In genomic region chr3:145654944-145655343, GRCm38 (mm10) we compare ENCODE assay signal across 26 mouse cellular contexts. TPM values are rescaled to one million over a fixed set of nuclear protein-coding genes. Genes with fewer than 3 reads are reported as not detected.
DNase-seq lines count a peak whose midpoint lies in the region; ATAC-seq lines count a peak whose summit lies in the region.
"Had no signal": no experiment of that assay in that cellular context is flagged by ENCODE, and none has a peak within 500 bp of the region (broad histone marks: within the 10 kb centered on the region; RNA-seq: fewer than 3 reads in every experiment).

No protein-coding gene starts in this region.

- no peak for DNase-seq in forebrain, embryonic 10.5 days (ENCODE audit: extremely low spot score, low spot score)
- no peak for DNase-seq in forebrain, embryonic 11.5 days (ENCODE audit: low spot score)
- no peak for DNase-seq in heart, adult 8-10 months (ENCODE audit: low spot score)
- peak; percentile 81 for DNase-seq in midbrain, embryonic 11.5 days (ENCODE audit: low spot score, missing footprints)
- no peak for DNase-seq in midbrain, embryonic 14.5 days
- DNase-seq in embryonic facial prominence, embryonic 10.5 days (ENCODE audit: low spot score), result no peak
- DNase-seq: adrenal gland, adult 2 months; adrenal gland, postnatal 25 days; B cell, adult 2 months; cerebellum, adult 18-20 months; cerebellum, adult 9-11 months; cerebellum, postnatal 36 days; gastrocnemius, postnatal 25 days; heart, postnatal 10 days had no signal

- H3K4me2 ChIP-seq in forebrain, embryonic 11.5 days (ENCODE audit: low read depth, low read length, severe bottlenecking), result no peak overlapping the region
- H3K4me2 ChIP-seq in heart, embryonic 13.5 days, result no peak overlapping the region
- H3K4me2 ChIP-seq in midbrain, embryonic 11.5 days, result no peak overlapping the region
- no peak overlapping the region for H3K4me2 ChIP-seq in midbrain, embryonic 14.5 days (ENCODE audit: low read length)
- H3K4me2 ChIP-seq: forebrain, embryonic 12.5 days; hindbrain, embryonic 15.5 days had no signal

- 0 out of 2 replicates have a peak, but pooled peaks cover 2% of the 10 kb centered on the region for H3K36me3 ChIP-seq in forebrain, embryonic 10.5 days (replicated peaks)
- no peaks in the 10 kb centered on the region for H3K36me3 ChIP-seq in forebrain, embryonic 11.5 days (ENCODE audit: control insufficient read depth, insufficient read depth, low read length)
- H3K36me3 ChIP-seq in heart, embryonic 13.5 days, result peaks cover 7% of the 10 kb centered on the region
- H3K36me3 ChIP-seq in midbrain, embryonic 11.5 days (ENCODE audit: control insufficient read depth, insufficient read depth, low read length), result no peaks in the 10 kb centered on the region
- no peaks in the 10 kb centered on the region for H3K36me3 ChIP-seq in midbrain, embryonic 14.5 days (ENCODE audit: control insufficient read depth, insufficient read depth, low read length)
- H3K36me3 ChIP-seq in embryonic facial prominence, embryonic 10.5 days (replicated peaks), result no peaks in the 10 kb centered on the region
- H3K36me3 ChIP-seq: forebrain, embryonic 12.5 days; hindbrain, embryonic 10.5 days; hindbrain, embryonic 15.5 days had no signal

- peaks cover 38% of the 10 kb centered on the region for H3K27me3 ChIP-seq in forebrain, embryonic 10.5 days (ENCODE audit: poor library complexity, severe bottlenecking)
- H3K27me3 ChIP-seq in forebrain, embryonic 11.5 days (ENCODE audit: control insufficient read depth, insufficient read depth, low read length), result peaks cover 2% of the 10 kb centered on the region; the same call in 1 of the 2 replicates
- H3K27me3 ChIP-seq in heart, embryonic 13.5 days (replicated peaks), result no peaks in the 10 kb centered on the region
- peaks cover 24% of the 10 kb centered on the region for H3K27me3 ChIP-seq in midbrain, embryonic 11.5 days (ENCODE audit: control insufficient read depth, insufficient read depth, low read length)
- peaks cover 32% of the 10 kb centered on the region for H3K27me3 ChIP-seq in midbrain, embryonic 14.5 days (ENCODE audit: control insufficient read depth, insufficient read depth, low read length)
- peaks cover 27% of the 10 kb centered on the region for H3K27me3 ChIP-seq in embryonic facial prominence, embryonic 10.5 days (replicated peaks; ENCODE audit: low read depth, poor library complexity, severe bottlenecking)
- H3K27me3 ChIP-seq: Patski had no signal

- H3K9me3 ChIP-seq in forebrain, embryonic 10.5 days, result no peaks in the 10 kb centered on the region
- H3K9me3 ChIP-seq in forebrain, embryonic 11.5 days (ENCODE audit: control insufficient read depth, low read length), result no peaks in the 10 kb centered on the region
- no peaks in the 10 kb centered on the region for H3K9me3 ChIP-seq in heart, embryonic 13.5 days
- no peaks in the 10 kb centered on the region for H3K9me3 ChIP-seq in midbrain, embryonic 11.5 days (ENCODE audit: control insufficient read depth, low read length)
- no peaks in the 10 kb centered on the region for H3K9me3 ChIP-seq in midbrain, embryonic 14.5 days (ENCODE audit: control insufficient read depth, low read length)
- H3K9me3 ChIP-seq in embryonic facial prominence, embryonic 10.5 days, result no peaks in the 10 kb centered on the region
- H3K9me3 ChIP-seq: forebrain, embryonic 12.5 days; hindbrain, embryonic 10.5 days; hindbrain, embryonic 15.5 days had no signal

- H3K9ac ChIP-seq in forebrain, embryonic 11.5 days (ENCODE audit: low read length), result no peak overlapping the region
- no peak overlapping the region; the same call in 1 of the 2 replicates for H3K9ac ChIP-seq in heart, embryonic 13.5 days
- H3K9ac ChIP-seq in midbrain, embryonic 11.5 days (ENCODE audit: low read length), result no peak overlapping the region
- H3K9ac ChIP-seq in midbrain, embryonic 14.5 days (replicated peaks; ENCODE audit: low read length), result no peak overlapping the region
- H3K9ac ChIP-seq: forebrain, embryonic 12.5 days; hindbrain, embryonic 15.5 days had no signal

- ATAC-seq in forebrain, embryonic 11.5 days (replicated peaks; ENCODE audit: low FRiP score), result no peak
- ATAC-seq in heart, embryonic 13.5 days (ENCODE audit: extremely low read depth, insufficient number of reproducible peaks, low FRiP score, low TSS enrichment), result no peak
- ATAC-seq in midbrain, embryonic 11.5 days (ENCODE audit: low FRiP score), result no peak
- no peak for ATAC-seq in midbrain, embryonic 14.5 days (ENCODE audit: low FRiP score, low TSS enrichment)
- ATAC-seq: activated CD4-positive, CD25-positive, alpha-beta regulatory T cell, adult 4 months; CD4-positive, CD25-positive, alpha-beta regulatory T cell, adult 4 months; forebrain, embryonic 16.5 days; intestine, embryonic 16.5 days; Patski had no signal

- peaks cover 56% of the 10 kb centered on the region for H3K4me1 ChIP-seq in forebrain, embryonic 10.5 days
- H3K4me1 ChIP-seq in forebrain, embryonic 11.5 days (replicated peaks; ENCODE audit: control insufficient read depth, insufficient read depth, low read length), result peaks cover 29% of the 10 kb centered on the region
- peaks cover 54% of the 10 kb centered on the region for H3K4me1 ChIP-seq in heart, embryonic 13.5 days
- H3K4me1 ChIP-seq in midbrain, embryonic 11.5 days (ENCODE audit: control insufficient read depth, insufficient read depth, low read length), result peaks cover 36% of the 10 kb centered on the region
- peaks cover 37% of the 10 kb centered on the region for H3K4me1 ChIP-seq in midbrain, embryonic 14.5 days (ENCODE audit: control insufficient read depth, insufficient read depth, low read length)
- peaks cover 53% of the 10 kb centered on the region for H3K4me1 ChIP-seq in embryonic facial prominence, embryonic 10.5 days

- 0 out of 2 replicates have a peak overlapping the region, but pooled peaks have one; percentile 30 for H3K27ac ChIP-seq in forebrain, embryonic 10.5 days
- no peak overlapping the region for H3K27ac ChIP-seq in forebrain, embryonic 11.5 days (ENCODE audit: low read depth, low read length)
- peak overlapping the region; percentile 17; the same call in 1 of the 2 replicates for H3K27ac ChIP-seq in heart, embryonic 13.5 days (replicated peaks)
- H3K27ac ChIP-seq in midbrain, embryonic 11.5 days (ENCODE audit: low read depth, low read length), result no peak overlapping the region
- H3K27ac ChIP-seq in midbrain, embryonic 14.5 days (replicated peaks; ENCODE audit: low read depth, low read length), result no peak overlapping the region
- no peak overlapping the region for H3K27ac ChIP-seq in embryonic facial prominence, embryonic 10.5 days (replicated peaks)
- H3K27ac ChIP-seq: forebrain, embryonic 12.5 days; hindbrain, embryonic 15.5 days had no signal

- no peak overlapping the region for H3K4me3 ChIP-seq in forebrain, embryonic 10.5 days
- H3K4me3 ChIP-seq in forebrain, embryonic 11.5 days (ENCODE audit: low read depth, low read length), result no peak overlapping the region
- H3K4me3 ChIP-seq in heart, embryonic 13.5 days, result no peak overlapping the region
- H3K4me3 ChIP-seq in midbrain, embryonic 11.5 days (ENCODE audit: low read depth, low read length), result no peak overlapping the region
- no peak overlapping the region for H3K4me3 ChIP-seq in midbrain, embryonic 14.5 days (replicated peaks; ENCODE audit: low read depth, low read length)
- H3K4me3 ChIP-seq in embryonic facial prominence, embryonic 10.5 days, result no peak overlapping the region
- H3K4me3 ChIP-seq: erythroblast, embryonic 14.5 days; forebrain, embryonic 12.5 days; hindbrain, embryonic 10.5 days; hindbrain, embryonic 15.5 days had no signal

- whole genome bisulfite sequencing in forebrain, embryonic 10.5 days, result 76% methylated on average over 6 of the region's 6 CpGs
- WGBS in forebrain, embryonic 11.5 days, result 71% methylated on average over 6 of the region's 6 CpGs
- 63% methylated on average over 6 of the region's 6 CpGs for WGBS in heart, embryonic 13.5 days
- WGBS in midbrain, embryonic 11.5 days, result 77% methylated on average over 6 of the region's 6 CpGs
- 81% methylated on average over 6 of the region's 6 CpGs for WGBS in midbrain, embryonic 14.5 days
- 70% methylated on average over 6 of the region's 6 CpGs for WGBS in embryonic facial prominence, embryonic 10.5 days

RNA-seq across cellular contexts. Expression of gene Ccn1, which starts 5.2 kb away (rescaled TPM):
- 49.9 and 64.8 TPM in 2 replicates for polyA plus RNA-seq in forebrain, embryonic 10.5 days (2016; fragmentation: Nextera tagmentation; extraction: Ambion mirVana)
- 36.7 and 39.2 TPM in 2 replicates for polyA plus RNA-seq in forebrain, embryonic 11.5 days (2014; fragmentation: Nextera tagmentation; extraction: Ambion mirVana)
- polyA plus RNA-seq in heart, embryonic 13.5 days (2015; fragmentation: Nextera tagmentation; extraction: Ambion mirVana), result 60.0 and 62.1 TPM in 2 replicates
- 10 to 100 TPM; 53.0 to 86.1 (median 71.0) TPM for total RNA-seq in heart, adult 8-10 months (2022)
- polyA plus RNA-seq in midbrain, embryonic 11.5 days (2014; fragmentation: Nextera tagmentation; extraction: Ambion mirVana), result 14.1 and 15.7 TPM in 2 replicates
- 3.9 and 5.6 TPM in 2 replicates for polyA plus RNA-seq in midbrain, embryonic 14.5 days (2014; fragmentation: Nextera tagmentation; extraction: Ambion mirVana)
- 40.2 and 42.2 TPM in 2 replicates for polyA plus RNA-seq in embryonic facial prominence, embryonic 10.5 days (2016; fragmentation: Nextera tagmentation; extraction: Ambion mirVana)
- total RNA-seq: granulocyte monocyte progenitor cell, adult 5-6 weeks; MEL had no signal
- polyA plus RNA-seq: activated CD4-positive, CD25-positive, alpha-beta regulatory T cell, adult 4 months; CD4-positive, CD25-positive, alpha-beta regulatory T cell, adult 4 months had no signal

Comparison
In these comparisons a context has a peak if more than half of its experiments do, and no peak if none do; other contexts are left out.
1. H3K27ac ChIP-seq: peak in forebrain, embryonic 10.5 days (single experiment) and heart, embryonic 13.5 days (single experiment); none in forebrain, embryonic 11.5 days (single experiment), midbrain, embryonic 11.5 days (single experiment), midbrain, embryonic 14.5 days (single experiment) and embryonic facial prominence, embryonic 10.5 days (single experiment).